Mouse (Mus musculus): Measurements from ENCODE around the gene Cldn13.

The Cldn13 gene

GRCm38 (mm10) chr5:134895291-134895690, 20.0 kb downstream of the Cldn13 start:
- peak; percentile 68 to 71 for DNase-seq (ENCODE audit: low spot score in 2 of 2)

- no peak for DNase-seq (ENCODE audit: low spot score in 2 of 2)
Observed at GRCm38 (mm10) chr5:134892717-134893116, 22.6 kb downstream of the Cldn13 start.

- peak; percentile 50 to 73 for DNase-seq (ENCODE audit: low spot score in 2 of 2)
Observed at GRCm38 (mm10) chr5:134891552-134891951, 23.8 kb downstream of the Cldn13 start.

GRCm38 (mm10) chr5:134890601-134891054, 24.7 kb downstream of the Cldn13 start:
- peak in 1 of 2 experiments; percentile 39 for DNase-seq (ENCODE audit: low spot score in 2 of 2)

GRCm38 (mm10) chr5:134888505-134888904, 26.8 kb downstream of the Cldn13 start:
- DNase-seq (ENCODE audit: low spot score in 2 of 2), result no peak

- peak; percentile 81 to 88 for DNase-seq (ENCODE audit: low spot score in 2 of 2)
Observed at GRCm38 (mm10) chr5:134887447-134888335, 27.6 kb downstream of the Cldn13 start.

GRCm38 (mm10) chr5:134883077-134883476, 32.2 kb downstream of the Cldn13 start:
- DNase-seq (ENCODE audit: low spot score in 2 of 2), result peak; percentile 51 to 62

GRCm38 (mm10) chr5:134876801-134877200, 38.5 kb downstream of the Cldn13 start:
- no peak for DNase-seq (ENCODE audit: low spot score in 2 of 2)

GRCm38 (mm10) chr5:134875245-134875644, 40.1 kb downstream of the Cldn13 start:
- DNase-seq (ENCODE audit: low spot score in 2 of 2), result no peak

GRCm38 (mm10) chr5:134873956-134874879, 41.1 kb downstream of the Cldn13 start:
- peak; percentile 50 to 66 for DNase-seq (ENCODE audit: low spot score in 2 of 2)

- DNase-seq (ENCODE audit: low spot score in 2 of 2), result no peak
Observed at GRCm38 (mm10) chr5:134873034-134873433, 42.3 kb downstream of the Cldn13 start.

- peak in 1 of 2 experiments; percentile 43 for DNase-seq (ENCODE audit: low spot score in 2 of 2)
Observed at GRCm38 (mm10) chr5:134872597-134872996, 42.7 kb downstream of the Cldn13 start.

- no peak for DNase-seq (ENCODE audit: low spot score in 2 of 2)
Observed at GRCm38 (mm10) chr5:134868506-134868905, 46.8 kb downstream of the Cldn13 start.

GRCm38 (mm10) chr5:134867320-134868144, 47.8 kb downstream of the Cldn13 start:
- DNase-seq (ENCODE audit: low spot score in 2 of 2), result no peak

GRCm38 (mm10) chr5:134865158-134865557, 50.2 kb downstream of the Cldn13 start:
- peak; percentile 56 to 58 for DNase-seq (ENCODE audit: low spot score in 2 of 2)
